Mouse (Mus musculus): ENCODE measurements at regions not wholly inside any gene's neighbourhood (a gene's known extent, or its start where the extent isn't known, plus 50 kb on each side); places are given as distances from the start of the nearest gene placed in this dataset.
A peak's percentile ranks its signal among the peaks of the same experiment; 100 is the strongest.

GRCm38 (mm10) chr5:78993258-78993657 is 1585.4 kb upstream of the Igfbp7 start:
- peak; percentile 56 to 82 for DNase-seq

- DNase-seq, result no peak
These were observed 1581.9 kb upstream of the Igfbp7 start for GRCm38 (mm10) chr5:78989714-78990113.

GRCm38 (mm10) chr5:78976480-78977041 is 1568.7 kb upstream of the Igfbp7 start:
- DNase-seq, result no peak

GRCm38 (mm10) chr5:78945702-78946101 is 1537.9 kb upstream of the Igfbp7 start:
- no peak for DNase-seq

- no peak for DNase-seq
These were observed 1514.2 kb upstream of the Igfbp7 start for GRCm38 (mm10) chr5:78921860-78922610.

- no peak for DNase-seq
These were observed 1492.3 kb upstream of the Igfbp7 start for GRCm38 (mm10) chr5:78900128-78900527.

GRCm38 (mm10) chr5:78878775-78879174 is 1470.9 kb upstream of the Igfbp7 start:
- peak in 1 of 2 experiments; percentile 2 for DNase-seq

GRCm38 (mm10) chr5:78845126-78845525 is 1437.3 kb upstream of the Igfbp7 start:
- no peak for DNase-seq

- DNase-seq, result no peak
These were observed 1389.5 kb upstream of the Igfbp7 start for GRCm38 (mm10) chr5:78797391-78797790.
